Mouse (Mus musculus): ENCODE data around the gene Slc48a1. TPM values are rescaled to one million over a fixed set of nuclear protein-coding genes. Genes with fewer than 3 reads are reported as not detected.

Slc48a1 gene
- polyA plus RNA-seq, 1 experiment from 2014 or later = 66.0 TPM

DNA sequence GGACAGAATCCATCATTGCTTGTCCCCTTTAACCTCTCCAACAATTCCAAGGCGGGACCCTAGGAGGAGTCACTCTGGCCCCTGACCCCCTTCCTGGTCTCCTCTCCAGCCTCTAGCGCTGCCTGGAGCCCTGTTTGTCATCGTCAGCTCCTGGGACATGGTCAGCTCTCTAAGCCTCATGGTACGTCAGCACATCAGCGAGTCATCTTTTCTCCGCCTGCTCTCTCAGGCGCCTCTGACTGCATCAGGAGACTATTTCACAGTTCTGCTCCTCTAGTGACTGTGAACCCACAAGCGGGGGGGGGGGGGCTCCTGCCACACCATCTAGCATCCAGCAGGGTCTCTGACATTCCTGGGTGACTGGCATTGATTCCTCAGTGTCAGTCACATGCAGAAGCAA lies 23.0 kb upstream of the Slc48a1 start:
- no peak overlapping the region for H3K9ac ChIP-seq
- no peak overlapping the region for H3K4me2 ChIP-seq
- peaks cover 11% of the 10 kb centered on the region for H3K36me3 ChIP-seq
- peaks cover 31% of the 10 kb centered on the region for H3K4me1 ChIP-seq (replicated peaks)
- H3K4me3 ChIP-seq = no peak overlapping the region
- no peaks in the 10 kb centered on the region for H3K27me3 ChIP-seq
- H3K27ac ChIP-seq (replicated peaks) = no peak overlapping the region
- ATAC-seq (ENCODE audit: low read depth) = no peak
- WGBS = 53% methylated on average over 8 of the region's 8 CpGs
- H3K9me3 ChIP-seq = no peaks in the 10 kb centered on the region

- H3K27me3 ChIP-seq = peaks cover 8% of the 10 kb centered on the region
- H3K4me3 ChIP-seq = no peak overlapping the region
- H3K4me2 ChIP-seq = no peak overlapping the region
- no peak for ATAC-seq (ENCODE audit: low read depth)
- H3K27ac ChIP-seq (replicated peaks) = no peak overlapping the region
- WGBS = 84% methylated on average over 9 of the region's 9 CpGs
- H3K36me3 ChIP-seq = peaks cover 11% of the 10 kb centered on the region
- H3K9ac ChIP-seq = no peak overlapping the region
- peaks cover 25% of the 10 kb centered on the region for H3K4me1 ChIP-seq (replicated peaks)
- no peaks in the 10 kb centered on the region for H3K9me3 ChIP-seq
These were observed 18.3 kb upstream of the Slc48a1 start for GRCm38 (mm10) chr15:97760006-97760405.

- Histone ChIP-seq H3K4me1 (replicated peaks) (peaks cover 25% of the 10 kb centered on the region), H3K9ac (no peak overlapping the region), H3K9me3 (no peaks in the 10 kb centered on the region), H3K4me2 (no peak overlapping the region), H3K27ac (replicated peaks) (no peak overlapping the region), H3K27me3 (peaks cover 14% of the 10 kb centered on the region), H3K4me3 (no peak overlapping the region), H3K36me3 (peaks cover 11% of the 10 kb centered on the region)
- no peak for ATAC-seq (ENCODE audit: low read depth)
- whole genome bisulfite sequencing = 64% methylated on average over 5 of the region's 5 CpGs
These were observed 17.4 kb upstream of the Slc48a1 start for GRCm38 (mm10) chr15:97760952-97761351.

GRCm38 (mm10) chr15:97761438-97761837 lies 16.9 kb upstream of the Slc48a1 start:
- Histone ChIP-seq H3K36me3 (peaks cover 11% of the 10 kb centered on the region), H3K4me2 (no peak overlapping the region), H3K27ac (replicated peaks) (no peak overlapping the region), H3K9me3 (no peaks in the 10 kb centered on the region), H3K4me3 (no peak overlapping the region), H3K27me3 (peaks cover 18% of the 10 kb centered on the region), H3K9ac (no peak overlapping the region), H3K4me1 (replicated peaks) (peaks cover 30% of the 10 kb centered on the region)
- WGBS = 46% methylated on average over 13 of the region's 13 CpGs
- ATAC-seq (ENCODE audit: low read depth) = no peak

- Histone ChIP-seq H3K9me3 (no peaks in the 10 kb centered on the region), H3K4me2 (no peak overlapping the region), H3K4me3 (no peak overlapping the region), H3K27ac (replicated peaks) (no peak overlapping the region), H3K9ac (no peak overlapping the region), H3K36me3 (peaks cover 11% of the 10 kb centered on the region), H3K4me1 (replicated peaks) (peaks cover 43% of the 10 kb centered on the region), H3K27me3 (peaks cover 31% of the 10 kb centered on the region)
- whole genome bisulfite sequencing = 76% methylated on average over 9 of the region's 9 CpGs
- ATAC-seq (ENCODE audit: low read depth) = no peak
These were observed 15.6 kb upstream of the Slc48a1 start for GRCm38 (mm10) chr15:97762733-97763132.

- WGBS = 57% methylated on average over 9 of the region's 9 CpGs
- Histone ChIP-seq H3K4me3 (no peak overlapping the region), H3K4me2 (no peak overlapping the region), H3K27me3 (peaks cover 35% of the 10 kb centered on the region), H3K4me1 (replicated peaks) (peaks cover 50% of the 10 kb centered on the region), H3K27ac (replicated peaks) (no peak overlapping the region), H3K36me3 (peaks cover 7% of the 10 kb centered on the region), H3K9ac (no peak overlapping the region), H3K9me3 (no peaks in the 10 kb centered on the region)
- no peak for ATAC-seq (ENCODE audit: low read depth)
These were observed 14.9 kb upstream of the Slc48a1 start for GRCm38 (mm10) chr15:97763256-97764049.

- H3K4me2 ChIP-seq = no peak overlapping the region
- H3K27me3 ChIP-seq = peaks cover 46% of the 10 kb centered on the region
- peaks cover 51% of the 10 kb centered on the region for H3K4me1 ChIP-seq (replicated peaks)
- no peak overlapping the region for H3K4me3 ChIP-seq
- peaks cover 4% of the 10 kb centered on the region for H3K36me3 ChIP-seq
- no peaks in the 10 kb centered on the region for H3K9me3 ChIP-seq
- no peak for ATAC-seq (ENCODE audit: low read depth)
- no peak overlapping the region for H3K27ac ChIP-seq (replicated peaks)
- 84% methylated on average over 2 of the region's 2 CpGs for WGBS
- no peak overlapping the region for H3K9ac ChIP-seq
These were observed 13.8 kb upstream of the Slc48a1 start for GRCm38 (mm10) chr15:97764532-97764931.

DNA sequence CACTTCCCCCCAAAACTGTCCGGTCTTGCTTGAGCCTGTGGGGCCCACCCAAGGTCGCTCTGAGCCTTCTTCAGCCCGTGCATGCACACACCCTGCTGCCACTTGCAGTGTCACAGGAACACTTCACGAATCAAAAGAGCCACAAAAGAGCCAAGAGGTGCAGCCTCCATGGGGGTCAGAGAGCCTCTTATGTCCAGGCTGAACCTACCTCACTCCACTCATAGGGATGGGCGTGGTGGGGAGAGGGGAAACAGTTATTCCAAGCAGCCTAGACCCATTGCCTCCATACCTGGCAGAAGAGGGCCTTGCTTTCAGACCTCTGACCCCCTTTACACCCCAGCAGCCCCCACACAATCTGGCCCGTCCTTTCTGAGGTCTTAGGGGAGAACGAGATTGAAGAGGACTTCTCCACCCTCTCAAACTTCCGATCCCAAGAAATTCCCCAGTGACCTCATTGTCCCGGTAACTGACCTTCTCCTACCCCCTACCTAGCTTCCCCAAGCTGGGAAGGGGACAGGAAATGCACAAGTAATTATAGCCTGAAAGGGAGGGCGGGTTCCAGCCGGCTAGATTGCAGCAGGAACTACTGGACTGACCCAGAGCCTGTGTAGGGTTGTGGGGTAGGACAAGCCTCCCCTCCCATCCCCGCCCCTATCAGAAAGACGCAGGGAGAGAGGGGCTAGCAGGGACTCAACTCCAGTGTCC lies 13.1 kb upstream of the Slc48a1 start:
- no peaks in the 10 kb centered on the region for H3K36me3 ChIP-seq
- 27% methylated on average over 13 of the region's 13 CpGs for WGBS
- H3K27ac ChIP-seq (replicated peaks) = no peak overlapping the region
- peak overlapping the region; percentile 48 for H3K4me3 ChIP-seq
- peaks cover 53% of the 10 kb centered on the region for H3K27me3 ChIP-seq
- ATAC-seq (ENCODE audit: low read depth) = no peak
- peaks cover 51% of the 10 kb centered on the region for H3K4me1 ChIP-seq (replicated peaks)
- H3K4me2 ChIP-seq = peak overlapping the region; percentile 87
- peak overlapping the region; percentile 69 for H3K9ac ChIP-seq
- H3K9me3 ChIP-seq = no peaks in the 10 kb centered on the region

DNA sequence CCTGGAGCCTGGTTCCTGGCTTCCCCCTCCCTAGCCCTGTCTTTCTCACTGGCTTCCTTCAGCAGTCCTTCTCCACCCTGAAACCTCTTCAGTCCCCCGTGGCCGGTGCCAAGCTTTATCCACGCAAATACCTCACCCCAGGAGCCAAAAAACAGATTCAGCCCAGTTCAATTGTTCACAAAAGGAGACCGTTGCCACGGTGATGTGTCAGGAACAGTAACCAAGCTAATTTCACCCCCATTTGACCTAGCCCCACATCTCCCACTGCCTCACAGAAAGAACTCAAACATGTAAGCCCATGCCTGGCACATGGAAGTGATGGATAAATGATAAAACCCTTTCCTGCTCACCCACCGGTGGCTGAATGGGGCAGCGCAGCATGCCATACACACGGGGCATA lies 12.1 kb upstream of the Slc48a1 start:
- Histone ChIP-seq H3K4me2 (peak overlapping the region; percentile 87), H3K36me3 (no peaks in the 10 kb centered on the region), H3K4me1 (replicated peaks) (peaks cover 51% of the 10 kb centered on the region), H3K4me3 (peak overlapping the region; percentile 48), H3K27me3 (peaks cover 61% of the 10 kb centered on the region), H3K9ac (peak overlapping the region; percentile 69), H3K27ac (replicated peaks) (peak overlapping the region; percentile 73), H3K9me3 (no peaks in the 10 kb centered on the region)
- WGBS = 6% methylated on average over 8 of the region's 8 CpGs
- ATAC-seq (ENCODE audit: low read depth) = peak; percentile 41

DNA sequence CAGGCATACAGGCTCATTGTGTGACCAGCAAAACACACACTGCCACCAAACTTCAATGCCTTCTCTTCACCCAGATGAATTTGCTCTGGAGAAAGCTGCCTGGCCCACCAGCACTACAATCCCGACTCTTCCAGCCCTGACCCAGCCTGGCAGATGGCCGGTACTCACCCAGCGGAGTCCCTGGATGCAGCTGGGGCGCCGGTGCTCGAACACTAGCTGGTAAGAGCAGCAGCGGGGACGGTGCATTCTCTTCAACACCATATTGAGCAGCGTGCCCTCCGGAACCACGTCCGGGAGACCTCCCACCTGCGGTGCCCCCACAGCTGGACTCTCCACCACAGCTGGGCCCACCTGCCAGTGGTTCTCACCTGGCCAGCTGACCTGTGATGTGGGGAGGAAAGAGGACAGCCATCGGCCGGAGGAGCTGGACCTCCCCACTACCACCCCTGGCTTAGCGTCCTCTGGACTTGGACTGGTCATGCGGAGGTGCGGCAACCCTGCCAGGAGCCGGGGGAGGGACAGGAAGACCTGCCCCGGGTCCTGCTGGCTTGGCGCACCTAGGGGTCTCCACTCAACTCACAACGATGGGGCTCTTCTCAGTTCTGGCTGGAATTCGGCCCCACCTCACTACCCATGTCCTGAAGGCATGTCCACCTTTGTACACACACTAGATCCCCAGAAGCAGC lies 11.6 kb upstream of the Slc48a1 start:
- WGBS = 4% methylated on average over 23 of the region's 23 CpGs
- peak; percentile 24 for ATAC-seq (ENCODE audit: low read depth)
- H3K9ac ChIP-seq = peak overlapping the region; percentile 69
- H3K4me1 ChIP-seq (replicated peaks) = peaks cover 51% of the 10 kb centered on the region
- H3K36me3 ChIP-seq = no peaks in the 10 kb centered on the region
- H3K4me2 ChIP-seq = peak overlapping the region; percentile 87
- H3K9me3 ChIP-seq = no peaks in the 10 kb centered on the region
- H3K27ac ChIP-seq (replicated peaks) = peak overlapping the region; percentile 73
- peak overlapping the region; percentile 48 for H3K4me3 ChIP-seq
- peaks cover 66% of the 10 kb centered on the region for H3K27me3 ChIP-seq

- H3K4me2 ChIP-seq = peak within 1 kb of the TSS; percentile 87
- H3K4me3 ChIP-seq = peak within 1 kb of the TSS; percentile 48
- H3K9ac ChIP-seq = peak within 1 kb of the TSS; percentile 69
- peaks cover 51% of the 10 kb centered on the region for H3K4me1 ChIP-seq (replicated peaks)
- peaks cover 66% of the 10 kb centered on the region for H3K27me3 ChIP-seq
- ATAC-seq (ENCODE audit: low read depth) = peak; percentile 79
- no peaks in the 10 kb centered on the region for H3K9me3 ChIP-seq
- under 1% methylated on average over 44 of the region's 44 CpGs for WGBS
- H3K36me3 ChIP-seq = no peaks in the 10 kb centered on the region
- peak within 1 kb of the TSS; percentile 73 for H3K27ac ChIP-seq (replicated peaks)
These were observed 10.8 kb upstream of the Slc48a1 start, which contains the start of gene Rapgef3 for GRCm38 (mm10) chr15:97767280-97768186. TSS of gene Rapgef3 (minus strand) at chr15:97767972.
